Mouse (Mus musculus) spleen, adult 2 months (tissue): ENCODE data around the gene Tbc1d10a.

ENCODE experiments used
- CTCF ChIP-seq: fragments of 200-500 bp; IDR thresholded peaks from 2 replicates; pipeline ENCODE4 v1.5.1; 2011; ENCODE audit warnings: mild to moderate bottlenecking, inconsistent platforms; ENCODE audit not compliant: insufficient read depth, insufficient read length, insufficient replicate concordance; ENCODE audit errors: extremely low read depth
- POLR2A ChIP-seq: fragments of 200-500 bp; IDR thresholded peaks from 2 replicates; pipeline ENCODE4 v1.6.1; 2011; ENCODE audit warnings: low read depth, low read length, inconsistent platforms

GRCm38 (mm10) chr11:4235052-4235655 is 48.6 kb downstream of the Tbc1d10a start:
- TF ChIP-seq CTCF (no peak), POLR2A (no peak)
